Mouse (Mus musculus): ENCODE measurements around the gene Sgo2b.
"Not testable (repeated sequence)": the region's sequence is repeated elsewhere in the genome, so short reads cannot be mapped to it uniquely, and the experiment has no call there.

Gene Sgo2b

DNA sequence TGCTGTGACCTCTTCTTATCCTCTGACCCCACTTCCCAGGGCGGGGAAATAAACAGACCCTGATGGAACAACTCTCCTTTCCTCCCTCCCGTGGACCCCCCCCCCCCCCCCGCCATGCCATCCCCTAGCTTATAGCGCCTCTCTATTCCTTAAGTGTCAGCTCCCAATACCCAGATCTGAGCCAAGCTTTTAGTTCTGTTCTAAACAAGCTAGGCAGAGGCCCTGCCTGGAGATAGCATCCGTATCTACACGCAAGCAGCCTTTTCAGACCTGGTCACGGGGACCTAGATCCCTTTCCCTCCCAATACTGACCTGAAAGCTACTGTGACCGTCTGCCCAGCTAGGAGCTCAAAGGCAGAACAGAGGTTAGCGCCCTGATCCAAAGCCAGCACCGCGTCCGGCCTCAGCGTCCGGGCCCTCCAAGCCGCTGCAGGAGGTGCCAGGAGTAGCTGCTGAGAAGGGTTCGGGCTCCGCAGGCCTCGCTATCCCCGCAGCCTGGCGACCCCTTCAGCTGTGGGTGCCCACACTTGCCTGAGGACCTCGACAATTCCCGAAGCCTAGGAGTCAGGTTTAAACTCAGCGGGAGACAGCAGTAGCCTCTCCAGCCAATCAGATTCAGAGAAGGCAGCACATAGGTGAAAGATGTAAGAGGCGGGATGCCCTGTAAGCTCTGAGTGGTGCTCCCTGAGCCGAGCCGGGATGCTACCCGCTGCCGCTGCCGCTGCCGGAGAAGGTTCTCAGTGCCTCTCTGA is at the start of gene Sgo2b:
Gene Sgo2b, minus strand, starts transcription at position 623 of the 752 bp plus-strand sequence.
- DNase-seq (ENCODE audit: low read depth, low spot score): peak; percentile 63

DNA sequence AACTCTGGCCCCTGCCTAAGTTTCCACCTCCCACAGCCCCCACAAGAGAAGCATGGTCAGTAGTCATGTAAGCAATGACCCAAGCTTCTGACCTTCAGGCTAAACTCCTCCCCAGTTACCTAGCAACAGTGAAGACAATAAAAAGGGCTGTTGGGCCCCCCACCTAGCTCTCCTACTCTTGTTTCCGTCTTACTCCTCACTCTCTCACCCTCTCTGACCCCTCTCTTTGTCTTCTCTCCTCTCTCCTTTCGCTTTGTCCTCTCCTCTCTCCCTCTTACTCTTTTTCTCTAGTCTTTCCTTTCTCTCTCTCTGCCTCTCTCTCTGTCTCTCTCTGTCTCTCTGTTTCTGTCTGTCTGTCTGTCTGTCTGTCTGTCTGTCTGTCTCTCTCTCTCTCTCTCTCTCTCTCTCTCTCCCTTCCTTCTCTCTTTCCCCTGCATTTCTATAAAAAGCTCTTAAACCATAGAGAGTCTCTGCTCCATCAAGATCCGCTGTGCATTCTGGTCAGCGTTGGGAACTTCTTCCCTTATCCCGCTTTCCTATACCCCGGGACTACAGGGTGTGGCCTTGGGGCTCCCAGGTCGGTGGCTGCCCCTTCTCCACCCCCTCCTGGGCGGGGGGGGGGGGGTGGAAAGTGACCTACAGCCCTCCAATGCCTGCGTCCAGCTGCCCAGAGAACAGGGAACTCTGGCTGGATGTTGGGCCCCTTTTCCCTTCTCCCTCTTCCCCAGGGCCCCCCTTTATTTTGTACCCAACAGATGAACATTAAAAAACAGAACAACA is 18.8 kb upstream of the Sgo2b start:
- peak; percentile 65 for DNase-seq (ENCODE audit: low read depth, low spot score)

DNA sequence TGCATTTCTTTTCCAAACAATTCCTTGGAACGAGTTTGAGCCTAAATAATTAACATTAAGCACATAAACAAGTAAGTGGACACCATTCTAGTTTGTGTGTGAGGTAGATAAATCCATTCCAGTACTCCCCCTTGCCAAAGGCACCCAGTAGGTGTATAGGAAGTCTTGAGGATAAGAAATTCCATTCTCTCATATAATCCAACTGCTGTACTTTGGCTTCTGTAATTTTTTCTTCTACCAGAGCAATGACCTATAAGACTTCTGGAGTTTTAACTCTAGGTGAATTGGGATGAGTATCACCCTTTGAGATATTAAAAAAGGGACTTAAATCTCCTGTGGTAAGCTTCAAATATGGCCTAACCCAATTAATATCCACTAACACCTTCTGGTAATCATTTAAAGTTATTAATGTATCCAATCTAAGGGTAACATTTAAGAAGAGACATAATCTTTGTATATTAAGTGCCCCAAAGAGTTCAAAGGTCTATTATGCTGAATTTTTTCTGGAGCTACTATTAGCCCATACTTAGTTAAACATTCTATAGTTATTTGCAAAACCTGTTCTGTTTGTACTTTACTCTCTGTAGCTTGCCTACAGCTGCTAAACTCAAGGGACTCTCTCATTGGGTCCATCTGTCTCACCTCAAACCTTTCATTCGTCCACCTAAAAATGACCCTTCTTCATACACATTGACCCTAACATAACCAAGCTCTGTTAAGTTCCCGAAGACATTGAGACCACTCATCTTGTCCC is 9.2 kb upstream of the Sgo2b start:
- no peak for DNase-seq (ENCODE audit: low read depth, low spot score)

DNA sequence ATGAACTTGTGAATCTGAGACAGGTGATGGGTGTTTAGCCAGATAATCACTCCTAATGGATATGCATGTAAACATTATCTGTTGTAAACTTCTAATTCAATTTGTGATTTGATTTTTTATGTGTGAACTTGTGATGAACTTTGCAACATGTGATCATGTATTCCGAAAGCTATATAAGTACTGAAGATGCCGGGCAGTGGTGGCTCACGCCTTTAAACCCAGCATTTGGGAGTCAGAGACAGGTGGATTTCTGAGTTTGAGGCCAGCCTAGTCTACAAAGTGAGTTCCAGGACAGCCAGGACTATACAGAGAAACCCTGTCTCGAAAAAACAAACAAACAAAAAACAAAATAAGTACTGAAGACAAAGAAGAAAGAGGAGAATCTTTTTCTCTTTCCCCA is 1.8 kb upstream of the Sgo2b start:
- not testable (repeated sequence) for DNase-seq (ENCODE audit: low read depth, low spot score)

DNA sequence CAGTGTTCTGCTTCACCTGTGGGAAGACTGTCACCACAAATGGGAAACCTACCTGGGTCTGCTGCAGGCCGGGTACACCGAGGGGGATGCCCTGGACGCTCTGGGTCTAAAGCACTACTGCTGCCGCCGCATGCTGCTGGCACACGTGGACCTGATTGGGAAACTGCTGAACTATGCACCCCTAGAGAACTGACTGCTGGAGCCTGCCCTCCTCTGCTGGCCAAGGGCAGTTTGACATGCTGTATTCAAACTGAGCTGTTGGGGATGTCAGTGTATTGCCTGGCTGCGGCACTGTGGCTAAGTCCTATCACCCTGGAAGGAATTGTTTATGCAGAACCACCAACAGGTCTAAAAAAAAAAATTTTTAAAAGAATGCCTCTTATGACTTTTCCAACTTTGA is 18.9 kb downstream of the Sgo2b start:
- peak; percentile 33 for DNase-seq (ENCODE audit: low read depth, low spot score)

DNA sequence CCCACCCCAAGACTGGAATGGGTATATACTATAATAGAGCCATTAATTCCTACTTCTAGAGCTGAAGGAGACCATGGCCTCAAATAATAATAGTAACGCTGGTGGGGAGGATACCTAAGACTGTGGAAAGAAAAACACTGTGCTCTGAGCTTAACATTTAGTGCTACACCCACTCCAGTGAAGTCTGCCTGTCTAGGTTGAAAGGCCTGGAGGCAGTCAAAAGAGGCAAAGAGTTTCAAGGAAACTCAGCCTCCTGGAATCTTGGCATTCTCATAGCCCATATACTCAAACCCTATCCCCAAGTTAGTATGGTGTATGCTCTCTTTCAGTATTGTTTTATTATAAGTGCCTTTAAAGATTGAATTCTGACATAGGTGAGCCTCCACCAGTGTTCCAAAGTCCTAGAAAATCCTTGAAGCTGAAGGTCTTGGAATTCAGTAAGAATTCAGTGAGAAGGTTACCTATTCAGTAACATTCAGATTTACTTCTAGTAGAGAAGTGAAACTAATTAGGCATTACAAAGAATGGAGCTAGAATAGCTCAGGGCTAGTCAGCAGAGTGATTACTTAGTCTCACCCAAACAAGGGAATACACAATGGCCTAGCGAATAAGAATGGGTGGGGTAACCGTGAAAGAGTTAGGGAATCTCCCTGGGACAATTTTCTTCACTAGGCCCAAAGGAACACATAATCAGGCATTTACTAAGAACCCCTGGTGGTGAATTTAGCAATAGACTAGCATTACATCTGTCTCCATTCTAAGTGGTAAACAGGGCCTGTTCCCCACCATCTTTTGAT is 22.5 kb downstream of the Sgo2b start:
- DNase-seq (ENCODE audit: low read depth, low spot score): peak; percentile 97

DNA sequence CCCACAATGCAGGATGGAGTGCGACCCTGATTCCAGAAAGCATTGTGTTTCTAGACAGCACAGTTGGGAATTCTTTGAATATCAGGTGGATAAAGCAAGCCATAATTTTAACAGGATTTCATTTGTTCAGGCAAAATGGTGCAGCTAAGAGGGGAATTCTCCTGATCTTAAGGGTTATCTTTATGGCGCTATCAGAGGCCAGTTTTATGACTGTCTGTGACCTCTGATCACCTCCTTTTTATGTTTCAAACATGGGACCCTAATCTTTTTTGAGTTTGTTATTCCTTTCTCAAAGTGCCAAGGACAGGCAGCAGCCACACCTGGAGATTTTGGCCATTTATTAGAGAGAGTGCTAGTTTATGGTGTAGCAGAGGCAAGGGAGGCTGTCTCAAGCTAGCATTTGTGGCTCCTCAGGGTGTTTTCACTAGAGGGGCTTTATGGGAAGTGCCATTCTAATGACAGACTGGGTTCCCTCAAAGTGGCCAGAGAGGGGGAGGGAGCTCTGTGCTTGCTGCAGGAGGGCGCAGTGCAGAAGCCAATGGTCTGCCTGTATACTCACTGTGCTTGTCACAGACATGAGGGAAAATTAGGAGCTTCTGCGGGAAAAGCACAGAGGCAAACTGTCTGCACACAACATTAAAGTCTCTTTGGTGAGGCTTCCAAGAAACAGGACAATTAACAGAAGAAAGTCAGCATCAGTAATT is 30.6 kb downstream of the Sgo2b start:
- DNase-seq (ENCODE audit: low read depth, low spot score): no peak

DNA sequence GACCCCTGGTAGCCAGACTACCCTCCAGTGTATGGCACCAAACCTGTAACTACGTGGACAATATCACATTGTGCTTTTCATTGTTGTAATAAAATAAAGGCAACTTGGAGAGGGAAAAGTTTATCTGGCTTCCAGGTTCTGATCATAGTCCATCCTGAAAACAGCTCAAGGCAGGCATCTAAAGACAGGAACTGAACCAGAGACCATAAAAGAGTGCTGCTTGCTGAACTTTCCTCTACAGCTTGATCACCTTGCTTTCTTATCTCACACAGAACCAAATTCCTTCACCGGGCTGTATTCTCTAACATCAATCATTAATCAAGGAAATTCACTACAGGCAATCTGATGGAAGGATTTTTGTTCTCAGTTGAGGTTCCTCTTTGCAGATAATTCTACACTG is 57.0 kb downstream of the Sgo2b start:
- DNase-seq (ENCODE audit: low read depth, low spot score): no peak

DNA sequence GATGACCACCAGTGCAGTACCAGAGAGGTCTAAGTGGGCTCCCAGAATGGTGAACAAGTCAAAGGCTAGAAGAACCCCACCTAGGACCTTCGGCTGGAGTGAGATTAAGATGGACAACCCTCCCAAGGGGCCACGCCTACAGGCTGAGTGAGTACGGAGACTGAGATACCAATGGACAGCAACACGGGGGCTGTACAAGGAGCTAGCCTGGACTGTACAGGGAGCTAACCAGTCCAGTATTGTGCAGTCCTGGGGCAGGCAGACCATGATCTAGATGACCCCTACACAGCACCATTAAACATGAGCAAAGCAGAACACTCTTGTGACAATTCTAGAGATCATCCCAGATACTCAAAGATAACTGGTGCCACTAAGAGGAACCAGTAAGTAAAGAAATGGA is 73.7 kb downstream of the Sgo2b start:
- DNase-seq (ENCODE audit: low read depth, low spot score): no peak

DNA sequence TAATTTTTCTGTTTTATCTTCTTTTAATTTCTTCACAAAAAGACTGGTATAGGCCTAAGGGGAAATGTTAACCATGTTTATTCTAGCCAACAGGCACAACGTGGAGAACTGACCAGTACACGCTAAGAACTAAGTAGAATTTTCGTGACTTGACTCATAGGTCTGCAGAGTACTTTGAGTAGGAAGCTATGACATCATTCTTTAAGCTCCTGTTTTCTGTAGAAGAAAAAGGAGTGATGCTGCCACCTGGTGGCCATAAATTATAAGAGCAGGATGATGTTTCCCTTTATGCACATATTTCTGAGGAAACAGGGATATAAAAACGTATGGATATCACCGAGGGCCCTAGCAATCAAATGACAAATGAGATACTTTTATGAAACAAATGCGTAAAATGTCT is 74.7 kb downstream of the Sgo2b start:
- DNase-seq (ENCODE audit: low read depth, low spot score): peak; percentile 79

DNA sequence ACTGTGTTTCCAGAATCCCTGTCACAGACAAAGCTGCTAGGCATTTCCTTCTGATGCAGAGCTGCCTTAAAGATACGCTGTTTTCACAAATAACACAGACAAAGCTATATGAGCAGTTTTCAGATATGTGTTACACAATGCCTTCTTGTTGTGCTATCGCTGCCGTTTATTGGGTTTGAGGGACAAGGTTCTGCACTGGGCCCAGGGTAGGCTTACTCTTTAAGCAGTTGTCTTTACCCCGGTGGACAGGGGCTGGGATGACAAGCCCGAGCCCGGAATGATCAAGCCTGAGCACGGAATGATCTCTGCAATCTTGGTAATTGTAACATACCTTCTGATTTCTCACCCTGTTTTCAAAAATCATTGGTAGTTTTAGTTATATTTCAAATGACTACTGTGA is 75.1 kb downstream of the Sgo2b start:
- peak; percentile 12 for DNase-seq (ENCODE audit: low read depth, low spot score)

All from R1 (cell line).